Mouse (Mus musculus): ENCODE results near the gene Rapgef6. TPM values are rescaled to one million over a fixed set of nuclear protein-coding genes. Genes with fewer than 3 reads are reported as not detected.

The Rapgef6 gene
- 38.8 and 39.6 TPM in 2 replicates for polyA plus RNA-seq (2015; fragmentation: Nextera tagmentation; extraction: Ambion mirVana)

DNA sequence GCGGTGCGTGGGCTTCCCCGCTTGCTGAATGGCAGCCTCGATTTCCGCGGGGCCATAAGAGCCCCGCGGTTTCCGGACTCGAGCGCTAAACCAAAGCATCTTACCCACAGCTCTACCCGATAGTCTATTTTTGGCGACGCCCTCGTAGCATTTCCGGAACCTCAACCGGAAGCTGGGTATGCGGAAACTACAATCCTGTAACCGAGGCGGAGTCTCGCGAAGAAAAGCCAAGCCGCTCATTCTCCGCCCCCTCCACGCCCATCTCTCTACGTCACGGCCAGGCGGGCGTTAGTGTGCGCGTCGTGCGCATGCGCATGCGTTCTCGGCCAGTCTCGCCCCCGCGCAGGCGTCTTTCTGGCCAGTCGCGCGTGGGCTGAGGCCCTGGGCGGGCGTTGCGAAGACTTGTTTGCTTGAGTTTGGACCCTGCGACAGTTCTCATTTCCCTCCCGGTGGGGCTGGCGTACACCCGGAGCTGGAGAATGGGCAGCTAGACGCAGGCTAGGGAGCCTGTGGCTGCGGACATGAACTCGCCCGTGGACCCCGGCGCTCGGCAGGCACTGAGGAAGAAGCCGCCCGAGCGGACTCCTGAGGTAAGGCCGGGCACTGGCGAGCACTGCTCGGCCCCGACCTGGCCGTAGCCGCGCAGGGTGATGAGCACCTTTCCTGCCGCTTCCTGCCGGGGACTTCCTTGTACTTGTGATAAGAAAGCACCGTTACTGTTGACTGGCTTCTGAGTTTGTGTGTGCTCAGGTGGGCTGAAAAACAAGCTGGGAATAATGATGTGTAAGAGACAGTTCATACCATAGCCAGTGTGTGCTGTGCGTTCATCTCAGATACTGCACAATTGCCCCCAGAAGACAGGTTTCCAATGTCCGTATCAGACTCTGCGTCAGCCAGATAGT is at the start of gene Rapgef6:
Rapgef6 (plus strand) TSS at position 319 of the 902 bp plus-strand sequence.
- Histone ChIP-seq H3K4me2 (ENCODE audit: low read depth, low read length) (peak within 1 kb of the TSS; percentile 74), H3K27me3 (ENCODE audit: control insufficient read depth, insufficient read depth, low read depth, low read length) (no peaks in the 10 kb centered on the region), H3K27ac (ENCODE audit: low read length) (peak within 1 kb of the TSS; percentile 97), H3K9ac (ENCODE audit: low read length) (peak within 1 kb of the TSS; percentile 97), H3K36me3 (ENCODE audit: control insufficient read depth, insufficient read depth, low read length) (no peaks in the 10 kb centered on the region), H3K4me3 (ENCODE audit: low read length) (peak within 1 kb of the TSS; percentile 96), H3K9me3 (ENCODE audit: control insufficient read depth, low read length) (no peaks in the 10 kb centered on the region), H3K4me1 (replicated peaks; ENCODE audit: control insufficient read depth, insufficient read depth, low read length) (peaks cover 18% of the 10 kb centered on the region)
- ATAC-seq (ENCODE audit: low read depth): peak; percentile 99
- under 1% methylated on average over 73 of the region's 73 CpGs for WGBS

DNA sequence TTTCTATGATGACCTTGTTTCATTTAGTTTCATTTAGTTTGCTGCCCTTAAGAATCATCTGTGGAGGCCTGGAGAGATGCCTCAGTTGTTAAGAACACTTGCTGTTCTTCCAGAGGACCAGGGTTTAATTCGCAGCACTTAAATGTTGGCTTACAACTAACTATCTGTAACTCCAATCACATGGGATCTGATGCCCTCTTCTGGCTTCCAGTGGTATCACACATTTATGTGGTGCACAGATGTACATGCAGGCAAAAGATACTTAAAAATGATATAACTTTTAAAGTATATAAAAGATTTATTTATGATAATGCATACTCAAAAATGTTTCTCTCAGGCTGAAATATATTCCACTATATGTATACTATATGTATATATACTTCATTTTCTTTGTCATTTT is 44.2 kb upstream of the Rapgef6 start:
- Histone ChIP-seq H3K4me3 (ENCODE audit: low read length) (no peak overlapping the region), H3K27ac (ENCODE audit: low read length) (no peak overlapping the region), H3K4me2 (ENCODE audit: low read depth, low read length) (no peak overlapping the region), H3K27me3 (ENCODE audit: control insufficient read depth, insufficient read depth, low read depth, low read length) (no peaks in the 10 kb centered on the region), H3K4me1 (replicated peaks; ENCODE audit: control insufficient read depth, insufficient read depth, low read length) (no peaks in the 10 kb centered on the region), H3K36me3 (ENCODE audit: control insufficient read depth, insufficient read depth, low read length) (peaks cover 5% of the 10 kb centered on the region; the same call in 1 of the 2 replicates), H3K9ac (ENCODE audit: low read length) (no peak overlapping the region), H3K9me3 (ENCODE audit: control insufficient read depth, low read length) (peaks cover 2% of the 10 kb centered on the region; the same call in 1 of the 2 replicates)
- ATAC-seq (ENCODE audit: low read depth): no peak
- WGBS: 93% methylated on average over 1 of the region's 1 CpGs

DNA sequence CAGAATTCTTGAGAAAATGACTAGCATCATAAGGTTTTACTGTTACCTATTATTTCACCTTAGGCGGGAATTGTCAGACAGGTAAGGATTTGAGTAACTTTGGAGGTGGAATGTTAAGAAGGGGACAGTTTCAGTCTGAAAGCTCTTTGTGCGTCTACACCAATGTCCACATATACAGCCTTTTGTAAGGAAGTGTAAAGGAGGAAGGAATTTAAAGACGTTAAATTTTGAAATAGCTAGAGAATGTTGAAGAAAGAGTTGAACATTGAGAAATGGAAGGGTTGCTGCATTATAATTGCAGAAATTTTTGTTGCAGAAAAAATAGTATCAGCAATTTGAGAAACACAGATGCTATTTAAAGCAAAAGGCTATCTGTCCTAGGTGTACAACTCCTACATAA is 36.6 kb upstream of the Rapgef6 start:
- Histone ChIP-seq H3K4me3 (ENCODE audit: low read length) (no peak overlapping the region), H3K4me2 (ENCODE audit: low read depth, low read length) (no peak overlapping the region), H3K9ac (ENCODE audit: low read length) (no peak overlapping the region), H3K9me3 (ENCODE audit: control insufficient read depth, low read length) (no peaks in the 10 kb centered on the region), H3K27ac (ENCODE audit: low read length) (no peak overlapping the region), H3K27me3 (ENCODE audit: control insufficient read depth, insufficient read depth, low read depth, low read length) (no peaks in the 10 kb centered on the region), H3K36me3 (ENCODE audit: control insufficient read depth, insufficient read depth, low read length) (no peaks in the 10 kb centered on the region; the same call in 1 of the 2 replicates), H3K4me1 (replicated peaks; ENCODE audit: control insufficient read depth, insufficient read depth, low read length) (no peaks in the 10 kb centered on the region)
- ATAC-seq (ENCODE audit: low read depth): no peak
- 83% methylated on average over 3 of the region's 3 CpGs for WGBS

DNA sequence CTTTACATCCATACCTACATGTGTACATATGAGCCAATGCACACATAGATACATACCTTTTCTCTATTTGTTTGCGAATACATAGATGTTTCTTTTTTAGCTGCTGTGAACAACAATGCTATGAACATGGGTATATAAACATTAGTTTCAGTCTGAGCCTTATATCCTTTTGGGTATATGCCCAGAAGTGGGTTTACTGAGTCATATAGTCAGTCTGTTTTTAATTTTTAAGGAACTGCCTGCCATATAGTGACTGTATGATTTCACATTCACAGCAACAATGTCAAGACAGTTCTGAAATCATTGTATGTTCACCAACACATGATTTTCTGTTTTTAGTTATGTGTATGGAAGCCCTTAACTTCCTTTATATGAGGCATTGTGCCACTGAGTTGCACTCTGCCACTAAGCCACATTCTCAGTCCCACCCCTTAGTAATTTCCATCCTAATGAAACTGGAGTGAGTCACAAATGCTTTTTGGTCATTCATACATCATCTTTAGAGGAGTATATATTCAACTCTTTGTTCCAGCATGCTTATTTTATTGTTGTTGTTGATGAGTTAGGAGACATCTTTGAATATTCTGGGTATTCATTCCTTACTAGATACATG is 30.6 kb upstream of the Rapgef6 start:
- no peaks in the 10 kb centered on the region for H3K4me1 ChIP-seq (replicated peaks; ENCODE audit: control insufficient read depth, insufficient read depth, low read length)
- WGBS: 90% methylated on average over 1 of the region's 1 CpGs
- no peak for ATAC-seq (ENCODE audit: low read depth)
- no peaks in the 10 kb centered on the region; the same call in 1 of the 2 replicates for H3K36me3 ChIP-seq (ENCODE audit: control insufficient read depth, insufficient read depth, low read length)
- no peaks in the 10 kb centered on the region for H3K9me3 ChIP-seq (ENCODE audit: control insufficient read depth, low read length)
- no peak overlapping the region for H3K4me2 ChIP-seq (ENCODE audit: low read depth, low read length)
- H3K9ac ChIP-seq (ENCODE audit: low read length): no peak overlapping the region
- H3K27ac ChIP-seq (ENCODE audit: low read length): no peak overlapping the region
- no peak overlapping the region for H3K4me3 ChIP-seq (ENCODE audit: low read length)
- no peaks in the 10 kb centered on the region for H3K27me3 ChIP-seq (ENCODE audit: control insufficient read depth, insufficient read depth, low read depth, low read length)

DNA sequence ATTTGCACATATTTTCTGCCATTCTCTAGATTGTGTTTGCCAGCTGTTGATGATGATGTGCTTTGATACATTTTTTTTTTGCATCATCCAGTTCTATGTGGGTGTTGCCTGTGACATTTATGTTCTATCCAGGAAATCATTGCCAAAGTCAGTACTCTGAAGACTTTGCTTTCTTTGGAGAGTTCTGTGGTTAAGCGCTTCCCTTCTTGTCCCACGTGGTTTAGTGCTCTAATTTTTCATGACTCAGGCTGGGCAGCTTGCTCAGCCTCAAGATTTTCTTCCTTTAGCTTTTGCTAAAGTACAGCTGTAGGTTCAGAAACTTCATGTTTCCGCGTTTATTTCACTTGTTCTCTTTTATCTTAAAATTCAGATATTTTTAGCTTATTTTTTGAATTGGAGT is 30.1 kb upstream of the Rapgef6 start:
- Histone ChIP-seq H3K4me3 (ENCODE audit: low read length) (no peak overlapping the region), H3K4me2 (ENCODE audit: low read depth, low read length) (no peak overlapping the region), H3K9me3 (ENCODE audit: control insufficient read depth, low read length) (no peaks in the 10 kb centered on the region), H3K27ac (ENCODE audit: low read length) (no peak overlapping the region), H3K36me3 (ENCODE audit: control insufficient read depth, insufficient read depth, low read length) (no peaks in the 10 kb centered on the region; the same call in 1 of the 2 replicates), H3K4me1 (replicated peaks; ENCODE audit: control insufficient read depth, insufficient read depth, low read length) (no peaks in the 10 kb centered on the region), H3K27me3 (ENCODE audit: control insufficient read depth, insufficient read depth, low read depth, low read length) (no peaks in the 10 kb centered on the region), H3K9ac (ENCODE audit: low read length) (no peak overlapping the region)
- 78% methylated on average over 4 of the region's 4 CpGs for WGBS
- no peak for ATAC-seq (ENCODE audit: low read depth)

DNA sequence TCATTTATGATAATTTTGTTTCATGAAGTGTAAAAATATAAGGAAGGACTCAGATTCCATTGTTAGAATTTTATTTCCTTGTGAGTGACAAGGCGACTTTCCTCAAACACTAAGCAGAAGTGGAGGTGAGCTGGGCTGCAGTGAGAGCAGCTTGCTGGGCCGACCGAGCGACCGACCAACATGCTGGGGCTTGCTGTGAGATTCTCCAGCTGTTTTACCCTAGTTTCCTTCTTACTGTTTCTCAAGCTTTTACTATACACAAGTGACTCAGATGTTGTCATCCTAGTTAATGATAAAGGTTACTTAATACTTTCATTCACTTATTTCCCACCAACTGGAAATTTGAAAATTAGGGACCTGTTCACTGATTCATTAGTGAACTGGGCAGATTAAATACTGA is 22.8 kb upstream of the Rapgef6 start:
- ATAC-seq (ENCODE audit: low read depth): no peak
- Histone ChIP-seq H3K4me3 (ENCODE audit: low read length) (no peak overlapping the region), H3K36me3 (ENCODE audit: control insufficient read depth, insufficient read depth, low read length) (peaks cover 13% of the 10 kb centered on the region), H3K4me2 (ENCODE audit: low read depth, low read length) (no peak overlapping the region), H3K27me3 (ENCODE audit: control insufficient read depth, insufficient read depth, low read depth, low read length) (no peaks in the 10 kb centered on the region), H3K9ac (ENCODE audit: low read length) (no peak overlapping the region), H3K9me3 (ENCODE audit: control insufficient read depth, low read length) (no peaks in the 10 kb centered on the region), H3K4me1 (replicated peaks; ENCODE audit: control insufficient read depth, insufficient read depth, low read length) (no peaks in the 10 kb centered on the region), H3K27ac (ENCODE audit: low read length) (no peak overlapping the region)
- 67% methylated on average over 5 of the region's 5 CpGs for WGBS

DNA sequence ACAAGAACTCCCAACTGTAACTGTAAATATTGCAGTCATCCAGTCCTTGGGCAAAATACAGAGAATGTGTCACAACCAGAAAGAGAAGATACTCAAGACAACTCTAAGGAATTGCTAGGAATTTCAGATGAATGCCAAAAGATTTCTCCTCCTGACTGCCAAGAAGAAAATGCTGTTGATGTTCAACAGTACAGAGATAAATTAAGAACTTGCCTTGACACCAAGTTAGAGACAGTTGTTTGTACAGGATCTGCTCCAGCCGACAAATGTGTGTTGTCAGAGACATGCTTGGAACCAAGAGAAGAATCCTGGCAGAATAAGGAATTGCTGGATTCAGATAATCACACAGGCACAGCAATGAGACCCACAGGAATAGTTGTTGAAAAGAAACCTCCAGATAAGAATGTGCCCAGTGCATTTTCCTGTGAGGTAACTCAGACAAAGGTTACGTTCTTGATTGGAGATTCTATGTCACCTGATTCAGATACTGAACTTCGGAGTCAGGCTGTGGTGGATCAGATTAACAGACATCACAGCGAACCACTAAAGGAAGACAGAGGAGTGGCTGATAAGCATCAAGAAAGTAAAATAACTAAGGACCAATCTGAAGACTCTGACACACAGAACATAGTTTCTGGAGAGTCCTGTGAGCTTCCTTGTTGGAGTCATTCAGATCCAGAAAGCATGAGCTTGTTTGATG is 20.0 kb upstream of the Rapgef6 start:
- peak; percentile 51 for ATAC-seq (ENCODE audit: low read depth)
- no peak overlapping the region for H3K27ac ChIP-seq (ENCODE audit: low read length)
- no peak overlapping the region for H3K9ac ChIP-seq (ENCODE audit: low read length)
- no peaks in the 10 kb centered on the region for H3K27me3 ChIP-seq (ENCODE audit: control insufficient read depth, insufficient read depth, low read depth, low read length)
- H3K36me3 ChIP-seq (ENCODE audit: control insufficient read depth, insufficient read depth, low read length): peaks cover 16% of the 10 kb centered on the region
- H3K4me3 ChIP-seq (ENCODE audit: low read length): no peak overlapping the region
- no peaks in the 10 kb centered on the region for H3K4me1 ChIP-seq (replicated peaks; ENCODE audit: control insufficient read depth, insufficient read depth, low read length)
- no peaks in the 10 kb centered on the region for H3K9me3 ChIP-seq (ENCODE audit: control insufficient read depth, low read length)
- no peak overlapping the region for H3K4me2 ChIP-seq (ENCODE audit: low read depth, low read length)
- WGBS: 71% methylated on average over 4 of the region's 4 CpGs

DNA sequence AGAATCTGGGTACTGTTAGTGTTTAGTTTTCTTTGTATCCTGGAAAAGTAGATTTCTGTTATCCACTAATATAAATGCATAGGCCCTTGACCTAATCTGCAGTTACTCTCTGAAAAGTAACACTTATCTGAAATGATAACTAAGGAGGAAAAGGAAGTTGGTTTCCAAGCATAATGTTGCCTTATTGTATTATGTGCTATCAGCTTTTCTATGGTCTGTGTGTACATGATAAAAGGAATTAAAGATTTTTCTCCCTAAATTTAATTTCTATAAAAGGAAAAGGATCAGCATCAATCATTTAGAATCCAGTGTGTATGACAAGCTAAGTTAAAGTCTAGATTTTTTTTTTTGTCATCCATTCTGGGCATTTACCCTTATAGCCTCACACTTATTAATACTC is 9.1 kb upstream of the Rapgef6 start:
- Histone ChIP-seq H3K4me3 (ENCODE audit: low read length) (no peak overlapping the region), H3K27ac (ENCODE audit: low read length) (no peak overlapping the region), H3K27me3 (ENCODE audit: control insufficient read depth, insufficient read depth, low read depth, low read length) (no peaks in the 10 kb centered on the region), H3K9me3 (ENCODE audit: control insufficient read depth, low read length) (no peaks in the 10 kb centered on the region), H3K9ac (ENCODE audit: low read length) (no peak overlapping the region), H3K4me1 (replicated peaks; ENCODE audit: control insufficient read depth, insufficient read depth, low read length) (no peaks in the 10 kb centered on the region), H3K36me3 (ENCODE audit: control insufficient read depth, insufficient read depth, low read length) (peaks cover 10% of the 10 kb centered on the region), H3K4me2 (ENCODE audit: low read depth, low read length) (no peak overlapping the region)
- no peak for ATAC-seq (ENCODE audit: low read depth)

DNA sequence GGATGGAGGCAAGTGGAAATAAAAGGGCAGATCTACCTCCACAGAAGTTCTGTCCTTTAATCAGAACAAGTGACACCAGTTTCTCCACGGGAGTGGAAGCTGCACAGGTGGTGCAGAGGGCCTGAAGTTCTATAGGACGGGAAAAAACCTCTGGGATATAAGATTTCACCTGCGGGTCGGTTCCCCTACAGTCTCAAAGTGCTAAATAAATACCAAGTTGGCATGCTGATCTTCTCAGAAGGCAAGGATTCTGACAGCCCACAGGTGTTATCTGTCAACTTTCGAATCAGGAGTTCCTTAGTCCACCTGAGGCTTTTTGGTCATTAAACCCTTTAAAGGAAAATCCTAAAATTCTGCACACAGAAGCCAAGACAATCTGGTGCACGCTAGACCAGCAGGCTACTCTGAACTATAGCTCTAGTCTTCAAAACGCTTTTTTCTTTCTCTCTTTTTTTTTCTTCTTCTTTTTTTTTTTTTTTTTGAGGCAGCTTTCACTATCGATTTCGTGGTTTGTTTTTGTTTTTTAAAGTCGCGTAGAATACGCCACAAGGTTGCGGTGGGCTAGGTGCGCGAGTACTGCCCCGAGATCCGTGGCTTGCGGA is 619 bp upstream of the Rapgef6 start:
- under 1% methylated on average over 18 of the region's 18 CpGs for WGBS
- H3K4me2 ChIP-seq (ENCODE audit: low read depth, low read length): peak overlapping the region; percentile 74
- H3K4me3 ChIP-seq (ENCODE audit: low read length): peak overlapping the region; percentile 96
- no peak for ATAC-seq (ENCODE audit: low read depth)
- H3K9ac ChIP-seq (ENCODE audit: low read length): peak overlapping the region; percentile 77
- peaks cover 18% of the 10 kb centered on the region for H3K4me1 ChIP-seq (replicated peaks; ENCODE audit: control insufficient read depth, insufficient read depth, low read length)
- no peaks in the 10 kb centered on the region for H3K36me3 ChIP-seq (ENCODE audit: control insufficient read depth, insufficient read depth, low read length)
- peak overlapping the region; percentile 97 for H3K27ac ChIP-seq (ENCODE audit: low read length)
- no peaks in the 10 kb centered on the region for H3K9me3 ChIP-seq (ENCODE audit: control insufficient read depth, low read length)
- no peaks in the 10 kb centered on the region for H3K27me3 ChIP-seq (ENCODE audit: control insufficient read depth, insufficient read depth, low read depth, low read length)
